Mouse (Mus musculus) hindbrain, embryonic 14.5 days (tissue): ENCODE data around the gene Cfap20. TPM values are rescaled to one million over a fixed set of nuclear protein-coding genes. Genes with fewer than 3 reads are reported as not detected.

Source experiments
- ATAC-seq: fragments of 200-750 bp; cut with Nextera tagmentation; 2 replicates; pipeline ENCODE4 v1.8.0; 2017; ENCODE audit warnings: moderate number of reproducible peaks, mild to moderate bottlenecking, moderate TSS enrichment, moderate library complexity; ENCODE audit not compliant: low FRiP score
- DNase-seq: peaks from one replicate; pipeline ENCODE4 v3.0.0-alpha.2; 2015; ENCODE audit warnings: low spot score
- H3K27ac ChIP-seq: fragments of 300-500 bp; sonication (generic); 2 replicates; pipeline ENCODE4 v1.5.1; 2014; ENCODE audit warnings: mild to moderate bottlenecking, moderate library complexity
- H3K27me3 ChIP-seq: fragments of 300-500 bp; sonication (generic); 2 replicates; pipeline ENCODE4 v1.6.1; 2014; ENCODE audit warnings: mild to moderate bottlenecking, low read length, mixed read lengths; ENCODE audit not compliant: control insufficient read depth, insufficient read depth
- H3K36me3 ChIP-seq: fragments of 300-500 bp; sonication (generic); replicated peaks from 2 replicates; pipeline ENCODE4 v1.6.1; 2014; ENCODE audit not compliant: control insufficient read depth, insufficient read depth
- H3K4me1 ChIP-seq: fragments of 300-500 bp; sonication (generic); replicated peaks from 2 replicates; pipeline ENCODE4 v1.6.1; 2014; ENCODE audit warnings: antibody characterized with exemption, low read length, mixed read lengths; ENCODE audit not compliant: control insufficient read depth, insufficient read depth
- H3K4me2 ChIP-seq: fragments of 300-500 bp; sonication (generic); replicated peaks from 2 replicates; pipeline ENCODE4 v1.6.1; 2014; ENCODE audit warnings: mild to moderate bottlenecking, moderate library complexity
- H3K4me3 ChIP-seq: fragments of 300-500 bp; sonication (generic); replicated peaks from 2 replicates; pipeline ENCODE4 v1.5.1; 2014; ENCODE audit warnings: mild to moderate bottlenecking, low read length
- H3K9ac ChIP-seq: fragments of 300-500 bp; sonication (generic); 2 replicates; pipeline ENCODE4 v1.6.1; 2014
- H3K9me3 ChIP-seq: fragments of 300-500 bp; sonication (generic); 2 replicates; pipeline ENCODE4 v1.6.1; 2016; ENCODE audit warnings: low read length; ENCODE audit not compliant: control insufficient read depth
- WGBS: fragments of 180-500 bp; shearing (Covaris S2); extraction: QIAGEN DNeasy Blood & Tissue Kit; methylation state at CpG from one replicate; pipeline ENCODE4 v1.1.7; 2014; 5-methylcytosine and 5-hydroxymethylcytosine counted together
- polyA plus RNA-seq: library from polyadenylated mRNA; unstranded; fragments of >200 nt; fragmentation: Nextera tagmentation; extraction: Ambion mirVana; gene quantifications from 2 replicates; pipeline ENCODE4 v1.2.1, GENCODE M21; 2014

Gene Cfap20
- polyA plus RNA-seq, 1 experiment from 2014 or later, result 139 TPM

- H3K36me3 ChIP-seq, result no peaks in the 10 kb centered on the region
- H3K9ac ChIP-seq, result no peak overlapping the region
- WGBS, result 71% methylated on average over 11 of the region's 11 CpGs
- H3K27me3 ChIP-seq, result no peaks in the 10 kb centered on the region
- no peak overlapping the region for H3K27ac ChIP-seq
- H3K4me3 ChIP-seq, result no peak overlapping the region
- 0 out of 2 replicates have a peak, but pooled peaks cover 3% of the 10 kb centered on the region for H3K4me1 ChIP-seq
- no peak for DNase-seq
- ATAC-seq, result no peak
- no peaks in the 10 kb centered on the region for H3K9me3 ChIP-seq
- no peak overlapping the region for H3K4me2 ChIP-seq
Observed at GRCm38 (mm10) chr8:95396752-95397151, 37.9 kb downstream of the Cfap20 start.

GRCm38 (mm10) chr8:95395186-95395918 is 39.3 kb downstream of the Cfap20 start:
- H3K4me3 ChIP-seq, result no peak overlapping the region
- DNase-seq (no peak), ATAC-seq (no peak)
- H3K9me3 ChIP-seq, result no peaks in the 10 kb centered on the region
- 0 out of 2 replicates have a peak, but pooled peaks cover 3% of the 10 kb centered on the region for H3K4me1 ChIP-seq
- H3K36me3 ChIP-seq, result no peaks in the 10 kb centered on the region
- no peak overlapping the region for H3K27ac ChIP-seq
- H3K9ac ChIP-seq, result no peak overlapping the region
- H3K27me3 ChIP-seq, result no peaks in the 10 kb centered on the region
- H3K4me2 ChIP-seq, result no peak overlapping the region
- WGBS, result 45% methylated on average over 8 of the region's 8 CpGs

GRCm38 (mm10) chr8:95392604-95393003 is 42.1 kb downstream of the Cfap20 start:
- ATAC-seq (no peak), DNase-seq (no peak)
- H3K27ac ChIP-seq, result peak overlapping the region; percentile 43; the same call in 1 of the 2 replicates
- H3K4me2 ChIP-seq, result no peak overlapping the region
- 87% methylated on average over 5 of the region's 5 CpGs for WGBS
- H3K9ac ChIP-seq, result no peak overlapping the region
- H3K27me3 ChIP-seq, result no peaks in the 10 kb centered on the region
- no peaks in the 10 kb centered on the region for H3K36me3 ChIP-seq
- H3K9me3 ChIP-seq, result no peaks in the 10 kb centered on the region
- 0 out of 2 replicates have a peak, but pooled peaks cover 3% of the 10 kb centered on the region for H3K4me1 ChIP-seq
- H3K4me3 ChIP-seq, result no peak overlapping the region

- Histone ChIP-seq H3K36me3 (no peaks in the 10 kb centered on the region), H3K9me3 (no peaks in the 10 kb centered on the region), H3K9ac (no peak overlapping the region), H3K4me3 (no peak overlapping the region), H3K27ac (no peak overlapping the region), H3K4me1 (0 out of 2 replicates have a peak, but pooled peaks cover 3% of the 10 kb centered on the region), H3K4me2 (no peak overlapping the region), H3K27me3 (no peaks in the 10 kb centered on the region)
- DNase-seq (no peak), ATAC-seq (no peak)
- WGBS, result 81% methylated on average over 7 of the region's 7 CpGs
Observed at GRCm38 (mm10) chr8:95391101-95391500, 43.6 kb downstream of the Cfap20 start.

GRCm38 (mm10) chr8:95390312-95390711 is 44.4 kb downstream of the Cfap20 start:
- ATAC-seq (no peak), DNase-seq (no peak)
- H3K27me3 ChIP-seq, result no peaks in the 10 kb centered on the region
- 0 out of 2 replicates have a peak, but pooled peaks cover under 1% of the 10 kb centered on the region for H3K4me1 ChIP-seq
- H3K4me3 ChIP-seq, result no peak overlapping the region
- H3K4me2 ChIP-seq, result no peak overlapping the region
- H3K27ac ChIP-seq, result no peak overlapping the region
- WGBS, result 71% methylated on average over 4 of the region's 4 CpGs
- H3K36me3 ChIP-seq, result no peaks in the 10 kb centered on the region
- H3K9ac ChIP-seq, result no peak overlapping the region
- no peaks in the 10 kb centered on the region for H3K9me3 ChIP-seq

- H3K27me3 ChIP-seq, result no peaks in the 10 kb centered on the region
- 76% methylated on average over 7 of the region's 7 CpGs for WGBS
Observed at GRCm38 (mm10) chr8:95387936-95388335, 46.7 kb downstream of the Cfap20 start.

GRCm38 (mm10) chr8:95387221-95387620 is 47.4 kb downstream of the Cfap20 start:
- 92% methylated on average over 10 of the region's 10 CpGs for WGBS
- no peak overlapping the region for H3K4me2 ChIP-seq
- H3K27me3 ChIP-seq, result no peaks in the 10 kb centered on the region

More at GRCm38 (mm10) chr8:95387936-95388335, 46.7 kb downstream of the Cfap20 start:
- Histone ChIP-seq H3K9ac (no peak overlapping the region), H3K4me1 (no peaks in the 10 kb centered on the region), H3K36me3 (no peaks in the 10 kb centered on the region), H3K4me2 (no peak overlapping the region), H3K27ac (no peak overlapping the region), H3K9me3 (no peaks in the 10 kb centered on the region), H3K4me3 (no peak overlapping the region)
- DNase-seq, result no peak
- ATAC-seq, result no peak

GRCm38 (mm10) chr8:95386037-95386436 is 48.6 kb downstream of the Cfap20 start:
- Histone ChIP-seq H3K9me3 (no peaks in the 10 kb centered on the region), H3K4me3 (no peak overlapping the region), H3K4me2 (no peak overlapping the region), H3K36me3 (no peaks in the 10 kb centered on the region), H3K9ac (no peak overlapping the region), H3K27me3 (no peaks in the 10 kb centered on the region), H3K4me1 (no peaks in the 10 kb centered on the region), H3K27ac (no peak overlapping the region)
- no peak for ATAC-seq
- 80% methylated on average over 5 of the region's 5 CpGs for whole genome bisulfite sequencing
- DNase-seq, result no peak

More at GRCm38 (mm10) chr8:95387221-95387620, 47.4 kb downstream of the Cfap20 start:
- Histone ChIP-seq H3K4me3 (no peak overlapping the region), H3K4me1 (no peaks in the 10 kb centered on the region), H3K27ac (no peak overlapping the region), H3K36me3 (no peaks in the 10 kb centered on the region), H3K9me3 (no peaks in the 10 kb centered on the region), H3K9ac (no peak overlapping the region)
- ATAC-seq (no peak), DNase-seq (no peak)

- no peak overlapping the region for H3K9ac ChIP-seq
- H3K4me2 ChIP-seq, result no peak overlapping the region
- no peak for DNase-seq
- no peaks in the 10 kb centered on the region for H3K9me3 ChIP-seq
- H3K36me3 ChIP-seq, result no peaks in the 10 kb centered on the region
- H3K4me1 ChIP-seq, result no peaks in the 10 kb centered on the region
- 93% methylated on average over 3 of the region's 3 CpGs for WGBS
- no peak for ATAC-seq
- no peak overlapping the region for H3K4me3 ChIP-seq
- H3K27me3 ChIP-seq, result no peaks in the 10 kb centered on the region
- H3K27ac ChIP-seq, result no peak overlapping the region
Observed at GRCm38 (mm10) chr8:95384501-95384900, 50.2 kb downstream of the Cfap20 start.
